Mouse (Mus musculus): ENCODE measurements around the gene Bcat2.
"Not testable (repeated sequence)": the region's sequence is repeated elsewhere in the genome, so short reads cannot be mapped to it uniquely, and the experiment has no call there.

Gene Bcat2

DNA sequence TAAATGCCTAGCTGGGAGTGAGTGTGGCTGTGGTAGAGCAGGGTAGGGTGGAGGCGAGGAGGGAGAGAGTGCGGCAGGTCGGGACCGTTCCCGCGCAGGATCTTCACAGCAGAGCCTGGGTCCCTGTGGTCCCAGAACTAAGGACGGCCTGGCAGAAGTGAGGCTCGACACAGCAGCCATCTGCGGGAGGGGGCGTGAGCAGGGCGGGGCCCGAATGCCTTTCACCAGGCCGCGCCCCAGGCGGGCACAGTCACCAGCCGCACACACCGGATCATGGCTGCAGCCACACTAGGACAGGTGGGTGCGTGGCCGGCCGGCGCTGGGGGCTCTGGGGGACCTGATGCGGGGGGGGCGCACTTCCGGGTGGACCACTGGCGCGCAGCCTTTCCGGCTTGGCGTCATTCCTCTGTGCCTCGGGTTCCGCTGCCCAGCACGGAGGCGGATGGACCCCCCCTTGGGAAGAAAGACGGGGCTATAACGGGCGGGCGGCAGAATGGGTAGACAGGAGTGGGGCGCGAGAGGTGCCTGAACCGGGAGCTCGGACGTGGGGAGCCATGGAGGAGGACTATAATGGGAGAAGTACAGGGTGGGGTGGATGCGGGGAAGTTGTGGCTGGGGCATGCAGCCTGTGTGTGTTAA, at the start of gene Bcat2:
Gene Bcat2, plus strand, starts transcription at position 51 of the 639 bp plus-strand sequence.
- DNase-seq (ENCODE audit: low read depth in 2 of 2, low spot score in 2 of 2) = peak; percentile 39 to 58

GRCm38 (mm10) chr7:45520605-45521004, 49.3 kb upstream of the Bcat2 start:
- DNase-seq (ENCODE audit: low read depth in 2 of 2, low spot score in 2 of 2) = no peak

- DNase-seq (ENCODE audit: low read depth in 2 of 2, low spot score in 2 of 2) = peak; percentile 87 to 92
Observed at GRCm38 (mm10) chr7:45521728-45522184, 48.2 kb upstream of the Bcat2 start.

DNA sequence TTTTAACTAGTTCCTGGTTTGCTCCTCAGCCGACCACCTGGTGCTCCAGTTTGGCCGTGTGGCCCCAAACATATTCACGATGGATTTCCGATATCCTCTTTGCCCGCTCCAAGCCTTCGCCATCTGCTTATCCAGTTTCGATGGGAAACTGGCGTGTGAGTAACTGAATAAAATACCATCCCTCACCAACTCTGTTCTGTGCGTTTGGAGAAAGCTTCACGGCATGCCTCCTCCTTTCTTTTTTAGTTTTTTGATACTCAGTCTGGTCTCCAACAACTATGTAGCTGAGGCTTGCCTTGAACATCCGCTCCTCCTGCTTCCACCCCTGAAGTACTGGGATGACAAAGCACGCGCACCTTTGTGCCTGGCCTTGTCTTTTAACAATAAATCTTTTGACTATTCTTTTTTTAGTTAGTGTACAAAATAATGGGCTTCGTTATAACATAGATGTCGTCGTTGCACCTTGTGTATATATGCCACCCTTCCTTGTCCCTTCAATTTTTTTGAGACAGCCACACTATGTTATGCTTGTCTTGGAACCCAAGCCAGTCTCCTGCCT, 47.7 kb upstream of the Bcat2 start:
- no peak for DNase-seq (ENCODE audit: low read depth in 2 of 2, low spot score in 2 of 2)

DNA sequence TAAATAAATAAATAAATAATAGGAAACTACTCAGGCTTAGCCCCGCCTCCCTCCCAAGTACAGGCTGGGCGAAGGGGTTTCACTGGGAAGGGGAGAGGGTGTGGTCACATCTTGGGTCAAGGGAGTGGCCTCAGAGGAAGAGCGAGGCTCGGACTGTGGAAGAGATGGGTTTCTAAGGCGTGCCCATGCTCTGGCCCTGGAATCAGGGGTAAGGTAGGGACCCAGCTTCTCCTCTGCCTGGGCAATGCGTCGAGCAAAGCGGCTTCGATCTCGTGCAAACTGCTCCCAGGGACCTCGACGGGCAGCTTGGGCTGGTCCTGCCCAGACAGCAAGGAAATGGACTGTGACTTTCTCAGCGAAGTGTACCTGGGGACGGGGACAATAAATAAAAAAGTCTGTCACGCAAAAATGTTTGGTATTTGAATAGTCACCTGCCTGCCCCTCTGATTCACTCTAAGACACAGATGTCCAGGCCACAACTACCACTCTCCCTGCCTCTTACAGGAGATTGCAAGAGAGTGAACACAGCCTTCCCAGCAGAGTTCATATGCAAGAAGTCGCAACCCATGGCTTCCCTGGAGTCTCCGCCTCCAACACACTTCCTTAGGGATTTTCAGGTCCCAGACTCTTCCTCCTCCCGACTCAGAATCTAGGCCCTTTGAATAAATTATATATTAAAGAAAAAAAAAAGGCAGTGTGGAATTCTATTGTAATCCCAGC, 46.8 kb upstream of the Bcat2 start:
- DNase-seq (ENCODE audit: low read depth in 2 of 2, low spot score in 2 of 2) = no peak

DNA sequence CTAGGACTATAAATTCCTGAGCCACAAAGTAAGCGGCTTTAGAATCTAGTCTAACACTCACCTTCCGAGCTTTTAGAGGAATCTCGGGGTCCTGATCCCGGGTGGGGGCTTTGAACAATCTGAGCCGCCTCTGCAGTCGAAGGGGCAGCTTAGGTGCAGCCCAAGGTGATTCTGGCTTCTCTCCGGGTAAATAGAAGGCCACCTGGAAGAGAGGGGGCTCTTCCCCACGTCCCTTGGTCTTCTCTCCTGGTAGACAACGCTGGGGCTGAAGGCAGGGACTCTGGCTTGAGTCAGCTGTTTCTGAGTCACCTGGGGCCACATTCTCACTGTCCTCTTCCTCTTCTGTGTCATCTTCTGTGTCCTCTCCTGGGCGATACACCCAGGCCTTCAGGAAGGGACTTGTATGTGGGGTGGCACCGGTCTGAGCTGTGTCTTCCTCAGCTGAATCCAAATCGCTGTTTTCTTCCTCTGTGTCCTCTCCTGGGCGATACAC, 46.2 kb upstream of the Bcat2 start:
- DNase-seq (ENCODE audit: low read depth in 2 of 2, low spot score in 2 of 2) = no peak

DNA sequence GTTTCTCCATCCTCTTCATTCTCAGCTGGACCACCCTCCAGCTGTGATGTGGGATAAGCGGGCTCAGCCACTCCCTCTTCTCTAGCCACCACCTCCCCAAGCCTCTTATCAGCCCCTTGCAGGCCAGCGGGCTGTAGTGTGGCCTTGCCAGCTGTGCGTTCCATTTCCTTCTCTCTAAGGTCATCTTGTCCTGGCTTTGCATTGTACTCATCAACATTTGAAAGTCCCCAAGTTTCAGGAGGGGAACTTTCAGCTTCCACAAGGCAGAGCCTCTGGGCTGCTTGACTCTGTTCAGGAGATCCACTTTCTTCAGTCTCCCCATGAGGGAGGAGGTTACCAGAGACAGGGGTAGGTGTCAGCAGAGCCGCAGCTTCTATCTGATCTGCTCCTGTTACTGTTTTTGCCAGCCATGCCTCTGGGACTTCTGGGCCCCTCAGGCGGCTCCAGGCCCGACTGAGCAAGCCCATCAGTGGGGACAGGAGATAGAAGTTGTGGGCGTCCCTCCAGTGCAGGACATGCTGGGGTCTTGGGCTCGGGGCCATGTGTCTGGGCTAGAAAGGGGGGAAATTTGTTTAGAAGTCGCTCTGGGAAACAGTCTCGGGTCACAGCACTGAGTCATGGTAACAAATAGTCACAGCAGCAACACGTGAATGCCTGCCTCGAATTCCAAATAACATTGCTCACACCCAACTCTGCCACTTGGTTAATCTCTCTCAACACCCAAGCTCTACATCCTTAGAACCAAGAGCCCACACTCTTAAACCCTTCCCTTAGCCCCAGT, 44.9 kb upstream of the Bcat2 start:
- DNase-seq (ENCODE audit: low read depth in 2 of 2, low spot score in 2 of 2) = no peak

DNA sequence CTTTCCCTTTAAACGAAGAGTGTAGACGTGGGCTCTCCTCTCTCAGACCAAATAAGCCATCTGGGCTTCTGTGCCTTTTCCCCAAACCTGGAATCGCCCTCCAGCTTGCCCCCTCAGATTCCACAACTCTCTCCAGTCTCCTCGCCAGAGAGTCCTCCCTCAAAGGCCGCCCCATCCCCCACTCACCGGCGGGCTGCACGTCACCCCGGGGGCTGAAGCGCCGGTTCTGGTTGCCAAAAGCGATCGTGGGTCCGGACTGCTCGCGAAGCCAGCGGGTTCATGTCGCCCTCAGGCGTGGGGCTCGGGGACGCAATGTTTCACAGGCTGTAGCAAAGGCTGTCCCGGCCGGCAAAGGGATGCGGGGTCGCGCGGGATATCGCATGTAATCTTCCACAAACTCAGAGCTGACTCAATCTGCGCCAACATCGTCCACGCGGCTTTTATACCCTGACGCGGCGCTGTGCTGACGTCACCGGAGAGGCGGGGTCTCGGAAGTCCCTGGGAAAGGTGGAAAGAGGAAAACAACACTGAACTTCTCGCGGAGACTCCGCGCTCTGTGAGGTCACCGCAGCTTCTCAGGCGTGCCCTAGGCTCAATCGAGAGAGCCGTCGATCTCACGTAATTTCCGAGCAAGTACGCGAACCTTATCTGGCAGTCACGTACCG, 44.0 kb upstream of the Bcat2 start, which contains the start of the genes Ppp1r15a and Plekha4:
Gene Ppp1r15a, minus strand, starts transcription at position 460 of the 665 bp plus-strand sequence.
Gene Plekha4, plus strand, starts transcription at position 522 of the 665 bp plus-strand sequence.
- DNase-seq (ENCODE audit: low read depth in 2 of 2, low spot score in 2 of 2) = peak; percentile 99

DNA sequence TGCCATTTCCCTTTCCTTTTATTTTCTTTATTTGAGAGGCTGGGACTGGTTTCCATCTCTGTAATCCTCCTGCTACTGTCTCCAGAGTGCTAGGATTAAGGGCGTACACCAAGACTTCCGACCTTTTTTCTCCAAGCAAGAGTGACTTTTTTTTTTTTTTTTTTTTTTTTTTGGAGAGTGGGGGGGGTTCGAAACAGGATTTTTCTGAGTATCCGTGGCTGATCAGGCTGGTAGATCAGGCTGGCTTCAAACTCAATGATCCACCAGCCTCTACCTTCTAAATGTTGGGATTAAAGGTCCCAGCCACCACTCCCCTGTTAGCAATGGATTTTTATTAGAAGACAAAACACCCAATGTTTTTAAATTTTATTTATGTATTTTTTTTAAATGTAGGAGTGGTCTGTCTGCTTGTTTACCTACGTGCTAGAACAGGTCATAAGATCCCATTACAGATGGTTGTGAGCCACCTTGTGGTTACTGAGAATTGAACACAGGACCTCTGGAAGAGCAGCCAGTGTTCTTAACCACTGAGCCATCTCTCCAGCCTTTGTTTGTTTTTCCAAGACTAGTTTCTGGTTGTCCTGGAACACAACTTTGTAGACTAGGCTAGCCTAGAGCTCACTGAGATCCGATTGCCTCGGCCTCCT, 43.4 kb upstream of the Bcat2 start:
- DNase-seq (ENCODE audit: low read depth in 2 of 2, low spot score in 2 of 2) = peak in 1 of 2 experiments; percentile 31

GRCm38 (mm10) chr7:45527169-45527568, 42.8 kb upstream of the Bcat2 start:
- not testable (repeated sequence) for DNase-seq (ENCODE audit: low read depth in 2 of 2, low spot score in 2 of 2)

- DNase-seq (ENCODE audit: low read depth in 2 of 2, low spot score in 2 of 2) = no peak
Observed at GRCm38 (mm10) chr7:45529461-45529860, 40.5 kb upstream of the Bcat2 start.

DNA sequence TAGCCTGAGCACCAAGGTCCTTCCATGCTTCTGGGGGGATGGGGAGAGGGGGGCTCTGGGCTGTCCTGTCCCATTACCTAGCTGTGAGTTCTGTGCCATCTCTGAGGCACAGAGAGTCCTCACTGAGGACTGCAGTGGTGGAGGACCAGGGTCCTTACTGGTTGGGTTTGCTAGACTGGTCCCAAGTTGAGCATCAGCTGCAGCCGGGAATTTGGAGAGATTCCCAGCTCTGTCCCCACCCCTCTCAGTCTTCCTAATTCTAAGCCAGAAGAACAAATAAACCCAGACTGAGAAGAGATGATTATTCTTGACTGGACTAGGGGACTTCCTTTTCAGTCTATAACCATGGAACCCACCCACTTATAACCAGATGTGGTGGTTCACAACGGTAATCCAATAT, 39.3 kb upstream of the Bcat2 start:
- DNase-seq (ENCODE audit: low read depth in 2 of 2, low spot score in 2 of 2) = no peak

GRCm38 (mm10) chr7:45535676-45536075, 34.3 kb upstream of the Bcat2 start:
- no peak for DNase-seq (ENCODE audit: low read depth in 2 of 2, low spot score in 2 of 2)

GRCm38 (mm10) chr7:45537602-45538001, 32.4 kb upstream of the Bcat2 start:
- no peak for DNase-seq (ENCODE audit: low read depth in 2 of 2, low spot score in 2 of 2)

DNA sequence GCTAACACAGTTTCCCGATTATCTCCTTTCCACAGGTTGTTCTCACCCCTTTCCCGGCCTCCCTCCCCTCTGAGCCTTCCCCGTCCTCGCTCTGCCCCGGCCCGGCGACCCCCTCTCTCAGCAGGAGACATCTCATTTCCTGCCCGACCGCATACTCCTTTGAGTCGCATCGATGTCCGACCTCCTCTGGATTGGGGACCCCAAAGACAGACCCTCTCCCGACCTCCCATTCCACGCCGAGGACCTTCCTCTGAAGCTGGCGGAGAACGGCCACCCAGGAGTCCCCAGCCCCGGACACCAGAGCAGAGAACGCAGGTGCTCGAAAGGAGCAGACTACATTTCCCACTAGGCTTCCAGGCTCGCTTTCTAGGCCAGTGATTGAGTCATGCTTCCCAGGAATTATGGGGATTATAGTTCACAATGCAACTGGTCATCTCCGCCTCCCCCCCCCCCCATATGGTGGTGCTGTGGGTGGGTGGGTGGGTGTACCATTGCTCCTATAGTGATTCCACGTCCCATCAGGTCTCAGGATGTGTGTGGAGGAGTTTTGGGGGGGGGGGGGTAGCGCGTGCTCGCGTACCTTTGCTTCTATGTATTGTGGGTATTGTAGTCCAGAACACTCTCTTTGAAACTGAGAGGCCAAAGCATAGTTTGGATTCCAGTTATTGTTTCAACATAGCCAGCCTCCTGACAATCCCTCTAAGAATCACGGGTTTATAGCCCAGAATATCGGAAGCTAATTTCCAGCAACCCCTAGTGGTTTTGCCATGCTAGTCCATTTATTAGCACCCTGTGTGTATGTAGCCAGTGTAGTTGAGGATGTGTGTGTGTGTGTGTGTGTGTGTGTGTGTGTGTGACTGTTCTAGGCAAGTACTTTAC, 31.6 kb upstream of the Bcat2 start:
- DNase-seq (ENCODE audit: low read depth in 2 of 2, low spot score in 2 of 2) = no peak

DNA sequence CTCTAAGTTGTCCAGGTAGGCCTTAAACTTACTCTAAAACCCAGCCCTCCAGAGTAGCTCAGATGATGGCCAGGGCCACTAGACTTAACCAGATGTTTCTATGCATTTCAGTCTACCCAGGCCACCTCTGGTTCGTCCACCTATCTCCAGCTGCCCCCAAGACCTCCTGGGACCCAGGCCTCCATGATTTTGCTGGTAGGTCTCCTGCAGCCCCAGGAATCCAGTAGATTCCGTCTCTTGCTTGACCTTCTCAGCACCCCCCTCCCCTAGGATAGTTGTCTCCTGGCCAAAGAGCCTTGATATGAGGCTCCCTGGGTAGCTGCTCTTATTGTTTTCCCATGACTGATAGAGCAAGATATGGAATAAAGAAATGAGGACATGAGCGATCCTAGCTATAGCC, 30.9 kb upstream of the Bcat2 start:
- DNase-seq (ENCODE audit: low read depth in 2 of 2, low spot score in 2 of 2) = no peak

DNA sequence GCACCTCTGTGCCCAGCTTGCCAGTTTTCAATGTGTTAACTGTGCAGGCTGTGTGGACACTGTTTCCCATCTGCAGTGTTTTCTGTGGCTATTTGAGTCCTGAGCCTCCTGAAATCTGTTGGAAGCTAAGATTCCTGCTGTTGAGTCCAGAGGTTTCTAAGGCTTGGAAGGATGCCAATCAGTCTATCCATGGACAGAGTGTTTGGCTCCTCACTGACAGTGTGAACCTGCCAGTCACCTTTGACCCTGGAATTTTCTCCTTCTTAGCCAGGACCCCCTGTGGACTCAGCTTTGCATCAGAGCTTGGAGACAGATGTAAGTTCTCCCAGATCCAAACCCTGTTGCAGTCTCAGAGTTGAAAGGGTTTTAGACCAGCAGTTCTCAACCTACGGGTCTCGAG, 29.7 kb upstream of the Bcat2 start:
- no peak for DNase-seq (ENCODE audit: low read depth in 2 of 2, low spot score in 2 of 2)

GRCm38 (mm10) chr7:45544525-45544924, 25.4 kb upstream of the Bcat2 start:
- no peak for DNase-seq (ENCODE audit: low read depth in 2 of 2, low spot score in 2 of 2)

Measured in CD8-positive naive resting alpha-beta T cell, adult 2 months (primary cell).